Mouse (Mus musculus): Measurements from ENCODE around the gene Slc30a2. TPM values are rescaled to one million over a fixed set of nuclear protein-coding genes. Genes with fewer than 3 reads are reported as not detected.
"Not testable (repeated sequence)": the region's sequence is repeated elsewhere in the genome, so short reads cannot be mapped to it uniquely, and the experiment has no call there.

Gene Slc30a2
- total RNA-seq (2021): not detected

- intact Hi-C loops (cut with DNase I): no loop called here
- DNase-seq: no peak
Observed at GRCm38 (mm10) chr4:134343071-134344031, at the start of gene Slc30a2. TSS of gene Slc30a2 (plus strand) at chr4:134343181.

- DNase-seq: no peak
- intact Hi-C loops (cut with DNase I): no loop called here
Observed at GRCm38 (mm10) chr4:134293692-134294163, 49.3 kb upstream of the Slc30a2 start.

GRCm38 (mm10) chr4:134296096-134296495 lies 46.9 kb upstream of the Slc30a2 start:
- DNase-seq; intact Hi-C loops (cut with DNase I): not testable (repeated sequence)

GRCm38 (mm10) chr4:134296523-134296922 lies 46.5 kb upstream of the Slc30a2 start:
- intact Hi-C loops (cut with DNase I): no loop called here
- no peak for DNase-seq

DNA sequence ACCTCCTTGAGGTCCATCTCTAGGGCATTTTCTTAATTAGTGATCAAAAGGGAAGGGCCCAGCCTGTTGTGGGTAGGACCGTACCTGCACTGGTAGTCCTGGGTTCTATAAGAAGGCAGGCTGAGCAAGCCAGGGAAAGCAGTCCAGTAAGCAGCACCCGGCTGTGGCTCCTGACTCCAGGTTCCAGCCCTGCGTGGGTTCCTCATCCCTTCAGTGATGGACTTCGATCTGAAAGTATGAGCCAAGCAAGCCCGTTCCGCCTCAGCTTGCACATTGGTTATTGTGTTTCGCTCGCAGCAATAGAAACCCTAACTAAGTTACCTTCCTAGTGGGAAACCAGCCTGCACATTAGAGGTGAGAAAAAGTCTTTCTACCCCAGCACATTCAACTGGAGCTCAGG lies 45.6 kb upstream of the Slc30a2 start:
- intact Hi-C loops (cut with DNase I): no loop called here
- no peak for DNase-seq

DNA sequence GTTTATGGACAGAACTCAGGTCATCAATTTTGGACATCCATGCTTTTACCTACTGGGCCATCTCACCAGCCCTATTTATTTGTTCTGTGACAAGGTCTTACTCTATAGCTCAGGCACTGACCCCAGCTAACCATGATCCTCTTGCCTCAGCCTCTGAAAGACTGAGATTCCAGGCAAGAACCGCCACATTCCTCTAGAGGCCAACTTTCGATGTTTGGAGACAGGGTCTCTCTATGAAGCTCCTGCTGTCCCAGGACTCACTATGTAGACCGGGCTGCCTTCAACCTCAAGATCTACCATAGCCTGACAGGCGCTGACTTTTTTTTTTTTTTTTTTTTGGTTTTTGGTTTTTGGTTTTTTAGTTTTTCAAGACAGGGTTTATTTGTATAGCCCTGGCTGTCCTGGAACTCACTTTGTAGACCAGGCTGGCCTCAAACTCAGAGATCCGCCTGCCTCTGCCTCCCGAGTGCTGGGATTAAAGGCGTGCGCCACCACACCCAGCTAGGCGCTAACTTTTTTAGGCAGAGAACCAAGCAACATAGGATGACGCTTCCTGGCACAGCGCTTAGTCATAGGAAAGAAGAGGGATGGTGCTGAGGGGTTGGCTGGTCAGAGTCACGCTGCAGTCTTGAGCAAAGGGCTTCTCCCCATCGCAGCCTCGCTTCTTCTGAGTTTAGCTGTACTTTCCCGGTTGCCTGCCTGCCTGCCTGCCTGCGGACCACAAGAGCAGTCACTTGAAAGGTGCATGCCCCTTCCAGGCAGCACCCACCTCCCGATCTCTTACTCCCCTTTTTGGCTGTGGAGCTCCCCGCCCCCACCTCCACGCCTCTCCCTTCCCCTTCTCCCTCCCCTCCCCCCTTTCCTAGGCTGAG lies 44.1 kb upstream of the Slc30a2 start:
- intact Hi-C loops (cut with DNase I): no loop called here
- no peak for DNase-seq

- no peak for DNase-seq
- intact Hi-C loops (cut with DNase I): no loop called here
Observed at GRCm38 (mm10) chr4:134299498-134299810, 43.5 kb upstream of the Slc30a2 start.

GRCm38 (mm10) chr4:134300316-134300715 lies 42.7 kb upstream of the Slc30a2 start:
- intact Hi-C loops (cut with DNase I): no loop called here
- DNase-seq: no peak

- DNase-seq: no peak
- intact Hi-C loops (cut with DNase I): no loop called here
Observed at GRCm38 (mm10) chr4:134302084-134302483, 40.9 kb upstream of the Slc30a2 start.

- no peak for DNase-seq
- intact Hi-C loops (cut with DNase I): no loop called here
Observed at GRCm38 (mm10) chr4:134306963-134307362, 36.0 kb upstream of the Slc30a2 start.

GRCm38 (mm10) chr4:134307367-134308072 lies 35.5 kb upstream of the Slc30a2 start:
- DNase-seq: peak; percentile 66
- intact Hi-C loops (cut with DNase I): no loop called here

- no peak for DNase-seq
- intact Hi-C loops (cut with DNase I): no loop called here
Observed at GRCm38 (mm10) chr4:134310106-134310505, 32.9 kb upstream of the Slc30a2 start.

- intact Hi-C loops (cut with DNase I): no loop called here
- no peak for DNase-seq
Observed at GRCm38 (mm10) chr4:134310656-134311055, 32.3 kb upstream of the Slc30a2 start.

GRCm38 (mm10) chr4:134311784-134312183 lies 31.2 kb upstream of the Slc30a2 start:
- intact Hi-C loops (cut with DNase I): no loop called here
- DNase-seq: no peak

GRCm38 (mm10) chr4:134312341-134312740 lies 30.6 kb upstream of the Slc30a2 start:
- DNase-seq: no peak
- intact Hi-C loops (cut with DNase I): no loop called here

DNA sequence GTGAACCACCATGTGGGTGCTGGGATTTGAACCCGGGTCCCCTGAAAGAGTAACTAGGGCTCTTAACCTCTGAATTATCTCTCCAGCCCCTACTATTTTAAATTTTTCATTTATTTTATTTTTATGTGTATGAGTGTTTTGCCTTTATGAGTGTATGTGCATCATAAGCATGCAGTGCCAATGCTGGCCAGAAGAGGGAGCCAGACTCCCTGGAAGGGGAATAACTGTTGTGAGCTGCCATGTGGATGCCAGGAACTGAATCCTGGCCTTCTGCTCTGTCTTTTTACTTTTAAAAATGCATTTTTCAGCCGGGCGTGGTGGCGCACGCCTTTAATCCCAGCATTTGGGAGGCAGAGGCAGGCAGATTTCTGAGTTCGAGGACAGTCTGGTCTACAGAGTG lies 30.1 kb upstream of the Slc30a2 start:
- no peak for DNase-seq
- intact Hi-C loops (cut with DNase I): no loop called here

GRCm38 (mm10) chr4:134314081-134314655 lies 28.8 kb upstream of the Slc30a2 start:
- DNase-seq: peak; percentile 53
- intact Hi-C loops (cut with DNase I): no loop called here

DNA sequence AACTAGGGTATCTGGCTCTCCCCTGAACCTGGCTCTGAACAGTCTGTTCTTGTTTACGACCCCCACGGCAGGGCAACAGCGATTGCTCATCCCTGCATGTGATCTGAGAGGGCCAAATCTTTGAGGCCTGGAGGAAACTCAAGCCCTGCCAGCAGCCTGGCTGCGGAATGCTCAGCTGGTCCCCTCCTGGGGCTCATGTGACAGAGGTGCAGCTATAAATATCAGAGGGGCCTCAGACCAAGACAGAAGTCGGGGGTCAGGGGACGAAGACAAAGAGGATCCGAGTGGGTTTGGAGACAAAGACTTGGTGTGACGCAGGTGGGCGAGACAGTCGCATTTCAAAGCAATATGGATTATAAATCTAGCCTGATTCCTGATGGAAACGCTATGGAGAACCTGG lies 28.1 kb upstream of the Slc30a2 start, which contains the start of gene Trim63:
TSS of gene Trim63 (plus strand) at position 245 of the 400 bp plus-strand sequence.
- peak; percentile 24 for DNase-seq
- intact Hi-C loops (cut with DNase I): no loop called here

- no peak for DNase-seq
- intact Hi-C loops (cut with DNase I): no loop called here
Observed at GRCm38 (mm10) chr4:134315470-134315869, 27.5 kb upstream of the Slc30a2 start.

DNA sequence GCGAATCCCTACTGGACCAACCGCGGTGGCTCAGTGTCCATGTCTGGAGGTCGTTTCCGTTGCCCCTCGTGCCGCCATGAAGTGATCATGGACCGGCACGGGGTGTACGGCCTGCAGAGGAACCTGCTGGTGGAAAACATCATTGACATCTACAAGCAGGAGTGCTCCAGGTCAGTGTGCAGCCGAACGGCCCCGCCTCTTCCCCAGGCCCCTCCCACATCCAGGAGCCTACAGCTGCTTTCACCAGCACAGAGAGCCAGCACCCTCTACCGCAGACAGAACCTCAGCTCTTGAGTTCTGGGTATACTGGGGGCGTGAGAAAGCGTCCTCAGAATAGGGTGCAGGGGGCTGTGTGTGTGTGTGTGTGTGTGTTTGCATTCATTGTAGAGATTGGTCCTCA lies 26.6 kb upstream of the Slc30a2 start:
- no peak for DNase-seq
- intact Hi-C loops (cut with DNase I): no loop called here
